Mouse (Mus musculus) hindbrain, embryonic 13.5 days (tissue): ENCODE data around the gene Calhm5. TPM values are rescaled to one million over a fixed set of nuclear protein-coding genes. Genes with fewer than 3 reads are reported as not detected.

Experiments used
- ATAC-seq: fragments of 200-750 bp; cut with Nextera tagmentation; 2 replicates; pipeline ENCODE4 v1.8.0; 2017; ENCODE audit warnings: moderate TSS enrichment; ENCODE audit not compliant: low FRiP score
- H3K27ac ChIP-seq: fragments of 300-500 bp; sonication (generic); 2 replicates; pipeline ENCODE4 v1.5.1; 2015; ENCODE audit warnings: inconsistent platforms, mild to moderate bottlenecking, moderate library complexity
- H3K27me3 ChIP-seq: fragments of 300-500 bp; sonication (generic); 2 replicates; pipeline ENCODE4 v1.6.1; 2015; ENCODE audit warnings: mild to moderate bottlenecking, inconsistent platforms
- H3K36me3 ChIP-seq: fragments of 300-500 bp; sonication (generic); 2 replicates; pipeline ENCODE4 v1.6.1; 2015; ENCODE audit warnings: mild to moderate bottlenecking, inconsistent platforms
- H3K4me1 ChIP-seq: fragments of 300-500 bp; sonication (generic); replicated peaks from 2 replicates; pipeline ENCODE4 v1.6.1; 2015; ENCODE audit warnings: inconsistent platforms
- H3K4me2 ChIP-seq: fragments of 300-500 bp; sonication (generic); 2 replicates; pipeline ENCODE4 v1.6.1; 2015; ENCODE audit warnings: inconsistent platforms, mild to moderate bottlenecking, moderate library complexity
- H3K4me3 ChIP-seq: fragments of 300-500 bp; sonication (generic); 2 replicates; pipeline ENCODE4 v1.5.1; 2015; ENCODE audit warnings: mild to moderate bottlenecking, inconsistent platforms
- H3K9ac ChIP-seq: fragments of 300-500 bp; sonication (generic); 2 replicates; pipeline ENCODE4 v1.6.1; 2015; ENCODE audit warnings: mild to moderate bottlenecking, inconsistent platforms
- H3K9me3 ChIP-seq: fragments of 300-500 bp; sonication (generic); 2 replicates; pipeline ENCODE4 v1.6.1; 2016; ENCODE audit warnings: inconsistent platforms
- WGBS: fragments of 180-500 bp; shearing (Covaris S2); methylation state at CpG from one replicate; pipeline ENCODE4 v1.1.7; 2015; 5-methylcytosine and 5-hydroxymethylcytosine counted together
- polyA plus RNA-seq: library from polyadenylated mRNA; unstranded; fragments of >200 nt; fragmentation: Nextera tagmentation; extraction: Ambion mirVana; gene quantifications from 2 replicates; pipeline ENCODE4 v1.2.1, GENCODE M21; 2015

Gene Calhm5
- polyA plus RNA-seq = 0.43 and 0.44 TPM in 2 replicates

DNA sequence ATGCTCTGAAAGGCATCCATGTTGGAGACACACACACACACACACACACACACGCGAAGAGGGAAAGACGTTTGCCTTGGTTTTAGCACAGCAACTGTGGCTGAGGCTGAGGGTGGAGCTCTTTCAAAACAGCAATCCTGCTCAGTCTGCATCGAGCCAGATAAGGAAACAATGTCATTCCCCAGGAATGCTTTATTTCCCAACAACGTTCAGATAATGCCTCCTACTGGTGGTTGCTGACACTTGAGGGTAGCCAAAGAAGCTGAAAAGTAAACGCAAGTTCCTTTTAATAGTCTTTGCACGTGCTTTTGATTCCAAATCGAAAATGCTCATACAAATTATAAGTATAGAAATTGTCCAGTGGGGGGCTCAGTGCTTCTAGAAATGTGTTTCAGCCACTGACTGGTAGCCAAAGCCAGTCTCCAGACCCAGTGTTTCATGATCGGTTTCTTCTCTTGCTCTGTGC is at the start of gene Calhm5:
Gene Calhm5, minus strand, starts transcription at position 102 of the 466 bp plus-strand sequence.
- 29% methylated on average over 9 of the region's 9 CpGs for WGBS
- H3K4me3 ChIP-seq = peak within 1 kb of the TSS; percentile 6
- no peaks in the 10 kb centered on the region for H3K36me3 ChIP-seq
- H3K4me2 ChIP-seq = peak within 1 kb of the TSS; percentile 37
- no peaks in the 10 kb centered on the region for H3K4me1 ChIP-seq
- ATAC-seq = peak; percentile 73
- no peaks in the 10 kb centered on the region for H3K9me3 ChIP-seq
- H3K27me3 ChIP-seq = no peaks in the 10 kb centered on the region
- no peak within 1 kb of the TSS for H3K27ac ChIP-seq
- H3K9ac ChIP-seq = no peak within 1 kb of the TSS

DNA sequence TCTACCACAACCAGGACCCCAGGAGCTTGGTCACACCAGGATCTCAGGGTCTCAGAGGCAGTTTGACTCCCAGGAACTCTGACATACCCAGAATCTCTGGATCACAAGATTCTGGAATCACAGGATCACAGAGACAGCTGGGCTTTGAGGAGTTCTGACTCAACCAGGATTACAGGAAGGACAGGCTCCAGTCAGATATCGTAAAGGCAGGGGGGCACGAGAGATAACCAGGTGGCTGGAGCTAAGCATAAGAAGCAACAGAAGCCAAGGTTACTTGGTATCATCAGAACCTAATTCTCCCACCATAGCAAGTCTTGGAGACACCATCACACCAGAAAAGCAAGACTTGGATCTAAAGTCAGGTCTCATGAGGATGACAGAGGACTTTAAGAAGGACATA is 45.4 kb upstream of the Calhm5 start:
- Histone ChIP-seq H3K4me2 (no peak overlapping the region), H3K4me1 (no peaks in the 10 kb centered on the region), H3K27ac (no peak overlapping the region), H3K36me3 (no peaks in the 10 kb centered on the region), H3K9me3 (no peaks in the 10 kb centered on the region), H3K27me3 (no peaks in the 10 kb centered on the region), H3K4me3 (no peak overlapping the region), H3K9ac (no peak overlapping the region)
- WGBS = 93% methylated on average over 2 of the region's 2 CpGs
- ATAC-seq = no peak

DNA sequence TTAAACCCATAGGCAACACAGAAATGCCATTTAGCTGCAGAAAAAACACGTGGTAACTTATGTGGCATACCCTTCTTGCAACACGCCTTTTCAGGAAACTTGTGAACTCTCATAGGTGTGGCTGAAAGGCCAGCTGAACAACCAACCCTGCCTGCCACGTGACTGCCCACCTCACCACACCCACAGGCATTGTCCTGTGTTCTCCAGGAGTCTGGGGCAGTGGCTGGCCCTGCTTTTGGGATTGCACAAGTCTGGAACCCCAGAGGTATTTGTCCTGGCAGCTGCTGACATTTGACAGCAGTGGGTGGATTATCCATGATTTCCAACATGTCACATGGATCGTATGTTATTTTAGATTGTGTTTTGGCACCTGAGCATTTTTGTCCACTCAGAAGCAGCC is 43.4 kb upstream of the Calhm5 start:
- Histone ChIP-seq H3K9me3 (no peaks in the 10 kb centered on the region), H3K4me1 (no peaks in the 10 kb centered on the region), H3K4me2 (no peak overlapping the region), H3K36me3 (no peaks in the 10 kb centered on the region), H3K27me3 (no peaks in the 10 kb centered on the region), H3K27ac (no peak overlapping the region), H3K9ac (no peak overlapping the region), H3K4me3 (no peak overlapping the region)
- ATAC-seq = no peak
- 80% methylated on average over 4 of the region's 4 CpGs for WGBS

DNA sequence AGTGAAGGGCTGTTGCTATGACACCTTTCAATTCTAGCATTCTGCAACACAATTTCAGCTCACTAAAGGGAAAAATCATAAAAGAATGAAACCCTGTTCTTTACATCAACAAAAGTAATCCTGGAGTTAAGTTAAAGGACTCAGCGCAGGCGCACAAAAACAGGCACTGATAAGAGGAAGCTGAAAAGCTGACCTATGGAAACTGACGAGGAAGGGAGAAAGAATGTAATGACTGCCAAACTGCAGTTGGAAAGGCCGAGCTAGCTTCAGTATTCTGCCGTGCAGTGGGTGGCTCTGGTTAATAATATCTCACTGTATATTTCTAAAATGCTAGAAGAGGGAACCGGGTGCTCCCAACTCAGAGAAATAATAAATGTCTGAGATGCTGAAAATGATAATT is 41.7 kb upstream of the Calhm5 start:
- H3K9me3 ChIP-seq = no peaks in the 10 kb centered on the region
- no peak for ATAC-seq
- 75% methylated on average over 6 of the region's 6 CpGs for WGBS

DNA sequence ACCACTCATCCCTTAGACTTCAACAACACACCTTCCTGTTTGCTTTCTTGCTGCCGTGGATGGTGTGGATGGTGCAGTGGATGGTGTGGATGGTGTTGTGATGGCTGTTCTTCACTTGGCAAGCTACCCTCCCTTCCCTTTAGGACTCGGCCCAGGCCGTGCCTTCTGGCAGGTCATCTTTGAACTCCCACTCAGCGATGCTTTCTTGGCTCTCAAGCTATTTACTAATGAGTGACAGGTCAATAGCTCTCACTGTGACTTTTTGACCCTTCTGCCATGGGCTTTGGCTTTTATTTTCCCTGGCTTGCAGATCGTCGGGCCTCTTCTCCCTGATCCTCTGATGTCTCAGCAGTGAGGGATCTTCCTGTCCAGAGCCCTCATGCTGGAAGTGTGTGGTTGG is 40.1 kb upstream of the Calhm5 start:
- Histone ChIP-seq H3K36me3 (no peaks in the 10 kb centered on the region), H3K9ac (no peak overlapping the region), H3K4me1 (no peaks in the 10 kb centered on the region), H3K27ac (no peak overlapping the region), H3K9me3 (no peaks in the 10 kb centered on the region), H3K4me3 (no peak overlapping the region), H3K27me3 (no peaks in the 10 kb centered on the region), H3K4me2 (no peak overlapping the region)
- no peak for ATAC-seq
- 13% methylated on average over 6 of the region's 6 CpGs for WGBS

More for the DNA sequence above, 41.7 kb upstream of the Calhm5 start:
- no peak overlapping the region for H3K27ac ChIP-seq
- H3K36me3 ChIP-seq = no peaks in the 10 kb centered on the region
- H3K4me1 ChIP-seq = no peaks in the 10 kb centered on the region
- no peaks in the 10 kb centered on the region for H3K27me3 ChIP-seq
- no peak overlapping the region for H3K4me2 ChIP-seq
- no peak overlapping the region for H3K9ac ChIP-seq
- no peak overlapping the region for H3K4me3 ChIP-seq

DNA sequence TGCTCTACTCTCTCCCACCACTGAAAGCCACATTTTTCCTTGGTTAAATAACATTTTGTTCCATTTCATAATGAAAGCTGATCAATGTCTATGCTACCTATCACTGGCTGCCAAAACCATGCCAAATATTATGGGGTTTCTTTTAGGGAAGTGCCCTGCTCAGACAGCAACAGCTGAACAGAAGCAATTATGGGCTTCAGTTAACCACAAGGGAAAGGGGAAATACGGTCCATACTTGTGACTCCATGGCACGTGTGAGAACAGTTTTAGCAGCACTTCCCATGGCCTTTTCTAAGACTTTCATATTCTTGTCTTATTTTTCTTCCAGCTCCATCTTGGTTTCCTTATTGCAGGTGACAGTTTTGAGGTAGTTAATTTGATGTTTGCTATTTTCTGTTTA is 35.0 kb upstream of the Calhm5 start:
- Histone ChIP-seq H3K4me3 (no peak overlapping the region), H3K27ac (no peak overlapping the region), H3K9me3 (no peaks in the 10 kb centered on the region), H3K4me1 (peaks cover 8% of the 10 kb centered on the region; the same call in 1 of the 2 replicates), H3K4me2 (no peak overlapping the region), H3K9ac (no peak overlapping the region), H3K36me3 (no peaks in the 10 kb centered on the region), H3K27me3 (0 out of 2 replicates have a peak, but pooled peaks cover 2% of the 10 kb centered on the region)
- no peak for ATAC-seq
- WGBS = 85% methylated on average over 2 of the region's 2 CpGs

DNA sequence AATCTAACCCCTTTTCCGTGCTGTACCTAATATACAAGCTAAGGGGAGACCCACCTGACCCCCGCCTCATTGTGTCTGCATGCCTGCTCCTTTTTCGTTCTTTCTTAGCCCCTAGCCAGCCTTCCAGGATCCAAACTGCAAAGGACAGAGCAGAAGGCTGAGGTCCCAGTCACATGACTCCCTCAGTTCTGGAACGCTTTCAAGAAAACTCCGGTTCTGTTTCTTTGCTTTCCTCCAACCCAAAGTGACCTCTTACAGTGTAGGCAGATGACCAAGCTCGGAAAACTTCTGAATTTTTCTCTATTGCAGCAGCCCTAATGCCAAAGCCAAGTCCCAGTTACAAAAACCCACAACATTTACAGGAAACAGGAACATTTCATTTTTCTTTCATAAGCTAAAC is 32.1 kb upstream of the Calhm5 start:
- WGBS = 85% methylated on average over 6 of the region's 6 CpGs
- Histone ChIP-seq H3K9ac (no peak overlapping the region), H3K4me3 (no peak overlapping the region), H3K4me2 (no peak overlapping the region), H3K27ac (no peak overlapping the region), H3K27me3 (0 out of 2 replicates have a peak, but pooled peaks cover 2% of the 10 kb centered on the region), H3K36me3 (no peaks in the 10 kb centered on the region), H3K4me1 (peaks cover 8% of the 10 kb centered on the region; the same call in 1 of the 2 replicates), H3K9me3 (no peaks in the 10 kb centered on the region)
- no peak for ATAC-seq

DNA sequence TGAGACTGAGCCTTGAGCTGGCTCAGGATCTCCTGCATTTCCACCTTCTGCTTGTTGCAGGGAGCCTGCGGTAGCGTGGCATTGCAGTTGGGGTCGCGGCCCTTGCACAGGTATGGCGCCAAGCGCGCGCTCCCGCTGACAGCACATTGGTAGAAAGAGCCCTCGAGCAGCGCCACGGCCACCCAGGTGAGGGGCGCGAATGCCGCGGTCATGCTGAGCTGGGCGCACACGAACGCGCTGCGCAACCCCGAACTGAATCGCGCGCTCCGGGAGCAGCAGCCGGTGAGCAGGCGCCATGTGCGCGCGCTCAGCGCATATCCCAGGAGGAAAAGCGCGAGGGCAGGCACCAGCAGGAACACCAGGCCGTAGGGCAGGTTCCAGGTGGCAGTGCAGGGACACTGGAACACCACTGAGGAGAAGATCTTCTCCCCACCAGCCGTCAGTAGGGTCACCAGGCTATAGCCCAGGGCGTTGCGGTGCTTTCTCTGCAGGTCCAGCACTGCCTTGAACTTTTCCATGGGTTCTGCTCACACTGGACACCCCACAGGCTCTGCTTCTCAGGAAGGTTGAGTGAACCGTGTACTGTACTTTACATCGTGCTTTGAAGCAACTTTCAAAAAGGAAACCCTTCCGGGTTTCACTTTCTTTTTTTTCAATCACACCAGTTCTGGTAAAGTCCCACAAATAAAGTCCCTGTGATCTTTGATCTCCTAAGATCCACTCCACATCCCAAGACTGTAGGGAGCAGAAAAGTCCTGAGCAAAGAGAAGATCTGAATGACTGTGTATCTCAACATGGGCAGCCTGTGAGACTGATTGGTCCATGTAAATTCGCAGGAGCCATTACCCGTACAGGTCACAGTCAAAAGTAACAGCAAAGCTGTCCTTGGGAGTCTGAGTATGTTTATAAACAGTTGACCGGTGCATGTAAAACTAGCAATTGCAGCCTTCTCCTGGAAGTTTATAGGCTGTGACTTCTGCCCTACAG is 31.4 kb upstream of the Calhm5 start, which contains the start of gene Calhm6:
Gene Calhm6, minus strand, starts transcription at position 593 of the 987 bp plus-strand sequence.
- 19% methylated on average over 44 of the region's 44 CpGs for WGBS
- Histone ChIP-seq H3K27ac (no peak within 1 kb of the TSS), H3K36me3 (no peaks in the 10 kb centered on the region), H3K9ac (peak within 1 kb of the TSS; percentile 77), H3K4me3 (peak within 1 kb of the TSS; percentile 56), H3K4me2 (peak within 1 kb of the TSS; percentile 77), H3K9me3 (no peaks in the 10 kb centered on the region), H3K4me1 (peaks cover 8% of the 10 kb centered on the region; the same call in 1 of the 2 replicates), H3K27me3 (0 out of 2 replicates have a peak, but pooled peaks cover 2% of the 10 kb centered on the region)
- peak; percentile 88 for ATAC-seq

DNA sequence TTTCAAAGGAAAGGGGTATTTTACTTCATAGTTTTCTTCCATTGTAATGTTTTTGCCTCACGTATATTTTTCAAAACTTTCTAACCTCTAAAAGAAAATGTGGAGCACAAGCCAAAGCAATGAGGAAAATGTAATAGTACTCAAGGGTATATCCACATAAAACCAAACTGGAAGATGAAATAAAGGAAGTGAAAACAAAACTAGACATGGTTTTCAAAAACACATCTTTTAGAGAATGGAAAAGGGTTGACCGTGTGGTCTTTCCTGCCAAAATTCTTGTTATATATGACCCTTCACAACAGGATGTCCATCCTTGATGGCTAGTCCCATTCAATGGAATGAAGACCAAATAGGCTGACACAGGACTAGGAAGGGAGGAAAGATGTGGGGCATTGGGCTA is 22.1 kb upstream of the Calhm5 start:
- no peaks in the 10 kb centered on the region for H3K4me1 ChIP-seq
- no peaks in the 10 kb centered on the region for H3K9me3 ChIP-seq
- no peaks in the 10 kb centered on the region for H3K27me3 ChIP-seq
- no peak overlapping the region for H3K9ac ChIP-seq
- no peak overlapping the region for H3K4me3 ChIP-seq
- H3K4me2 ChIP-seq = no peak overlapping the region
- WGBS = 89% methylated on average over 2 of the region's 2 CpGs
- ATAC-seq = no peak
- no peak overlapping the region for H3K27ac ChIP-seq
- no peaks in the 10 kb centered on the region for H3K36me3 ChIP-seq

DNA sequence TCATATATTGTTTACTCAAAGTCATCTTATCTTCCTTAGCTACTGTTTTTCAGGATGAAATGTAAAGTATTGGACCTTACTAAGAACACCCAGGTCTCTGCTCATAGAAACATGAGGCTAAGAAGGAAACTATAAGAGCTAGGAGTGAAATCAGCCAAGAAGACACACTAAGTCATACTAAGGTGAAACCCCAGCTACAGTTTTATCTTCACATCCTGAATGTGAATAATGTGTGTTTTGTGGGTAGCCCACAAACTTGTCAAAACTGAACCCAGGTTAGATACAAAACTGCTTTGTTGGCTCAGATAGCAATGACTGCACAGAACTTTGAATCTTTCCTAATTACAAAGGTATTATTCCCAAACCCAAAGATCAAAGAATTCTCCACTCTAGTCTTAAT is 21.5 kb upstream of the Calhm5 start:
- Histone ChIP-seq H3K27ac (no peak overlapping the region), H3K9ac (no peak overlapping the region), H3K9me3 (no peaks in the 10 kb centered on the region), H3K36me3 (no peaks in the 10 kb centered on the region), H3K4me3 (no peak overlapping the region), H3K4me1 (no peaks in the 10 kb centered on the region), H3K27me3 (no peaks in the 10 kb centered on the region), H3K4me2 (no peak overlapping the region)
- ATAC-seq = no peak

DNA sequence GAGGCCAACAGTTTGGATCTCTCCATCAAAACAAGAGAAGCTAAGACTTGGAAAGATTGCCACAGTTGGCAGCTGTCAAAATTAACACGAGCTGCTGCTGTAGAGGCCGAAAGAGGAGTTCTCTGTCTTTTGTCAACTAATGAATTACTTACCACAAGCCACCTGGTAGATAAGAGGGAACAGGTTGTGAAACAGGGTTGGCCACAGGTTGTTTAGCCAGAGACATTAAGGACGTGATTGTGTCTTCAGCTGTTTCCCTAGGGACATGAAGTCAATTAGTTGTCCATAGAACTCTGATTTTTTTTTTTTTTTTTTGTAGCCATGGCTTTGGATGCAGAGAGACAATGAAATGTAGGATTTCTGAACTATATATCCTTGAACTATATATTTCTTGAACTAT is 20.8 kb upstream of the Calhm5 start:
- Histone ChIP-seq H3K27me3 (no peaks in the 10 kb centered on the region), H3K36me3 (no peaks in the 10 kb centered on the region), H3K27ac (no peak overlapping the region), H3K4me3 (no peak overlapping the region), H3K9me3 (no peaks in the 10 kb centered on the region), H3K4me1 (no peaks in the 10 kb centered on the region), H3K9ac (no peak overlapping the region), H3K4me2 (no peak overlapping the region)
- ATAC-seq = no peak
- WGBS = 76% methylated on average over 3 of the region's 3 CpGs

DNA sequence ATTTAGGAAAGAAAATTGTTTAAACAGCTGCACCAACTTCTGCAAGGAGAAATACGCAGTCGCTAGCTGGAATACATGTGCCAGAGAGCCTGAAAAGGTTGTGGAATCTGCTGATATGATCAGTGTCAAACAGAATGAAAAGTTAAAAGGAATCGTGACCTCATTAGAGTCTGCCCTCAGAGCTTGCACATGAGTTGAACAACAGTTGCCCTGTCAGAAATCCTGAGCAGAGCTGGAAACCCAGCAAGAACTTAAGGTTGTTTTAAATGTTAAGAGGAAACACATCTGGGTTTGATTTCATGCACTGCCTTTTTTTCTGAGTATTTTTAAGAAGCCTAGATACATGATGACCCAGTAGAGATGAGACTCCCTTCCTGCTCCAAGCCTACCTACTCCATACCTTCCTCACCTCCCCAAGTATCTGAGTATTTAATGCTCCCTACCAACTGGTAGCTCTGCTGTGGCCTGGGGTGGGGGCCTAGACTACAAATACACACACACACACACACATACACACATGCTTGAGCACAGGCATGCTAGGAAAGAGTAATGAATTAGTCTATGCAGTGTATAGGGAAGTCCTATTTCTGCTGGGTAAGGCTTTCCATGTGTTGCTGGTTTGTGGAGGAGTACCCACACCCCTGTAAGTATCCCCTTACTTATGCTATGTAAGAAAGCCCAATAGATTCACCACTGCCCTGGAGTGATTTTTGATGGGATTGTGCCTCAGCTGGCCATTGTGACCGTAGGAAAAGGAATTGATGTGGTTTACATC is 15.8 kb upstream of the Calhm5 start:
- Histone ChIP-seq H3K4me3 (no peak overlapping the region), H3K4me2 (no peak overlapping the region), H3K4me1 (no peaks in the 10 kb centered on the region), H3K27ac (no peak overlapping the region), H3K36me3 (no peaks in the 10 kb centered on the region), H3K27me3 (no peaks in the 10 kb centered on the region), H3K9ac (no peak overlapping the region), H3K9me3 (no peaks in the 10 kb centered on the region)
- no peak for ATAC-seq
- WGBS = 79% methylated on average over 4 of the region's 4 CpGs
